Mouse (Mus musculus): Measurements from ENCODE around the gene Golga4.

DNA sequence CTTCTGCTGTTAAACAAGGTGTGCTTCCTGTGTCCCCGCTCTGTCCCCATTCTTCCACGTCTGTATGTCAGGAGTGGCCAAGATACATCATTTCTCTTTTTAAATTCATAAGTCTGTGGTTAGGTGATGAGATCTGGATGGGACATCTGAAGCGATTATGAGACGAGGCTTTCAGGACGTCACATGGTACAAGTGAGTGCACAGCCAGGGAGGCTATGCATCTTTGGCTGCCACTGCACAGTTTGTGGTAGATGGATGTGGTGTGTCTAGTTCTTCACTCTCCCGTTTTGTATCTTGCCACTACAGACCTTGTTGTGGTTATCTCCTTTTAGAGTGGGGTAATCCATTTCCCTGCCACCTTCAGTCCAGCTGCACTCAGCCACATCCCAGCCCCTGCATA, 79.9 kb downstream of the Golga4 start:
- TF ChIP-seq POLR2A (IDR thresholded peaks at IDR 0.05; ENCODE audit: low read depth, low read length) (no peak), CTCF (conservative IDR thresholded peaks at IDR 0.05; ENCODE audit: insufficient read depth, insufficient read length, low read depth, low read length) (no peak)

Measured in kidney, adult 2 months (tissue).